Mouse (Mus musculus) urinary bladder, postnatal 4 days (tissue): ENCODE results near the gene Elavl3.

Experiments
- DNase-seq, 2 experiments: peaks; one replicate each; pipeline ENCODE4 v3.0.0; 2021 to 2022; ENCODE audit warnings: low spot score in 2 of 2

Gene Elavl3

DNA sequence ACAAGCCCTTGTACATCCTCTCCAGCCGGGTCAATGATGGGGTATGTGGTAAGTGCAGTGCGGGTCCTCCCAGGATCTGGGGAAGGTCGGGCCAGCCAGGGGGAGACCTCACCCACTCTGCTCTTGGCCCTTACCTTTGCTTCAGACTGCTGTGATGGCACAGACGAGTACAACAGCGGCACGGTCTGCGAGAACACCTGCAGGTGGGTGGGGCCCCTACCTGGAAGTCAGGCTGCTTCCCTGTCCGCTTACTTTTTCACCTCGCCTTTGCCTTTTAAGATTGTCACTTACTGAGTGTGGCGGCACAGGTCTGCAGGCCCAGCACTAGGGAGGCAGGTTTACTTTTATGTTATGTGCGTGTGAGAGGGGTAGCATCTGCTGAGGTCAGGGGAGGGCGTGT, 47.3 kb downstream of the Elavl3 start:
- DNase-seq, result no peak

DNA sequence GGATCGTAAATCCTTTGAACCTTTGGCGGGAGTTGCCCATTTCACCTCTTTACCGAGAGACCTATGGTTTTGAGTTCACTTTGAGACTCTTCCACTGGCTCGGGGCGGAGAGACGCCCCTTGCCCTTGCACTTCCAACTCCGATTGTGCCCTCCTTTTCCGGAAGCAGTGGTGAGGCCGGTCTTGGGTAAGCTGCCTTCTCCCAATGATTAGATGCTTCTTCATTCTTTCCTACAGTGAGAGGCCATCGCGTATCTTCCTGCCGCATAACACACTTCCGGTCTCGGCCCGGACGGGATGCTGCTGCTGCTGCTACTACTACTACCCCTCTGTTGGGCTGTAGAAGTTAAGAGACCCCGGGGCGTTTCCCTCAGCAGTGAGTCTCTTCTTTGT, 48.7 kb downstream of the Elavl3 start:
- DNase-seq, result peak in 1 of 2 experiments; percentile 34

DNA sequence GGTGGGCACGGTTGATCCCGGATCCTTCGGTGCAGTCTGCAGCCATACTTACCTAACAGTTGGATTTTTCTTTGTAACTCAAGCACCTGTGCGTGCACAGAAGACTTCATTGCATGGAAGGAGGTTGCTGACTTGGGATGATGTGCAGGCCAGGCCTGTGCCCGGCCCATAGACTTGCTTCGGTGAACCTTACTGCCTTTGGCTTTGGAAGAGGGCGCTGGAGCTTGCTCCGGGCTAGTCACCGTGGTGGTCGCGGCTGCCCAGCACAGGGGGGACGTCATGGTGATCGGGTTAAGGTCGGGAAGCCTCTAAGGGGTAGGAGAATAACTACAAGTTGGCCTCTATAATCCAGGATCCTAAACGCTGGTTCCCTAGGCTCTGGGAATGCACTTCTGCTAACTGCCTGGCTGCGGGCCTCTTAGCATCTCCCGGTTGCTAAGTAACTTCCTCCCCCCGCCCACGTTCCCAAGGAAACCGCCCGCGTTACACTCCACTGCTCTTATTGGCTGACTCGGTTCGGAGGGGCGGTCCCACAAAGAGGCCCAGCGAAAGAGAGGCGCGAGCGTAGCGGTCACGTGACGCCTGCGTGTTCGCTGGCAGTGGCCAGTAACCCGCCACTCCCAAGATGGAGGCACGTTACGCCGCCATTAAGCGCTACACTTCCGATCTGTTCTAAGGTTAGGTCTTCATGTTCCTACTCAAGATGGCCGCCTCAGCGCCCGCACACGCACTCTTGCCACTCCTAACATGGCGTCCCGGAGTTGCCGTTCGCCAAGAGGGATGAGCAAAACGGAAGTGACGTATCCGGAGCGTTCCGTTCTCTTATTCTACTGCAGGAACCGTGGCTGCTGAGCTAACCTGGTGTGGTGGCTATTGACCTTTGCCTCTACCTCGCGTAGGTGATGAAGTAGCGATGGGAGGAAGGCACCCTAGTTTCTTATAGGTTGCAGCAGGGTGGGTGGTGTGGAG, 49.3 kb downstream of the Elavl3 start, which contains the start of the genes Ccdc151 and Prkcsh:
TSS of gene Ccdc151 (minus strand) at position 441 of the 969 bp plus-strand sequence.
TSS of gene Prkcsh (plus strand) at position 613 of the 969 bp plus-strand sequence.
- DNase-seq, result peak; percentile 99

DNA sequence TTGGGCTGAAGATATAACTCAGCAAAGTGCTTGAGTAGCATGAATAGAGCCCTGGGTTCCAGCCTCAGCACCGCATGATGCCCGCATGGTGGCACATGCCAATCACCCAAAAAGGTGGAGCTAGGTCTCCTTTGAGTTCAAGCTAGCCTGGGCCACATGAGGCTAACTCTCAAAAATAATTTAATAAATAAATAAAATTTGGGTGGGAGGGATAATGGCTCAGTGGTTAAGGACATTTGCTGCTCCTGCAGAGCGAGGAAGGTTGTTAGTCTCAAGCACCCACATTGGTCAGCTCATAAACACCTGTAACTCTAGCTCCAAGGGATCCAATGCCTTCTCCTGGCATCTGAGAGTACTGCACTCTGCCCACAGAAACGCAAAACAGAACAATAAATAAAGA, 50.2 kb downstream of the Elavl3 start:
- no peak for DNase-seq

DNA sequence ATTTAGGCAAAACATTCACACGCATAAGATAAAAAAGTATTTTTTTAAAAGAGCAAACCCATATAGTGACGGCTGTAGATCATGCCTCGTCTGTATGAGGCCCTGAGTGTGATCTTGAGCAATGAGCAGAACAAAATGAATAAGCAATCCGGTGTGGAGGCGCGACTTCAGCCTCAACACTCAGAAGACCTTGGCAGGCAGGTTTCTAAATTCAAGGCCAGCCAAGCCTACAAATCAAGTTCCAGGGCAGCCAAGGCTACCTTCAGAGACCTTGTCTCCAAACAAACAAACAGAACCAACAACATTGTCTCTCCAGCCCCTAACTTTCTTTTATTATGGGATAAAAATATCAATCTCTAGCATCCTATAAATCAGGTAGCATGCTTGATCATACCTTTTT, 51.5 kb downstream of the Elavl3 start:
- DNase-seq, result no peak

DNA sequence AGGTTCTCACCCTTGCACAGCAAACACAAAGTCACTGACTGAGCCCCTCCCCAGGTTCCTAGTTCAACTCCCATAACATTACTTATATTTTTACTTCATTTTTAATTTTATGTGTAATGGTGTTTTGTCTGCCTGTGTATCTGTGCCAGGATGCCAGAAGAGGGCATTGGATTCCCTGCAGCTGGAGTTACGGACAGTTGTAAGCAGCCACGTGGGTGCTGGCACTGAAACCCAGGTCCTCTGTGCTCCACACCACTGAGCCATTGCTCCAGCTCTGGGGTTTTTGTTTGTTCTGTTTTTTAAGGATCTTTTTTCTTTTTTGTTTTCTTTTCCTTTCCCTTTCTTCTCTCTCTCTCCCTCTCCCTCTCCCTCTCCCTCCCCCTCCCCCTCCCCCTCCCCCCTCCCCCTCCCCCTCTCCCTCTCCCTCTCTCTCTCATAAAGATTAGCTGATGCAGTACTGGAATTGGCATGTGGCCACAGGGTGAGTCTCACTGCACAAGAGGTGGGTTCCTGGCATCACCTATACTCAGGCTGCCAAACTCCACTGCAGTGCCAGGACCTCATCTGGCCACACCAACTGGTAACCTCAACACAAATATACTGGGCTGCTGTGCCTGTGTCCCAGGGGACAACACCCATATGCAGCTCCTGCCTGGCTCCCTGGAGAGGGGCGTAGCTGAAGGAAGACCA, 55.5 kb downstream of the Elavl3 start:
- no peak for DNase-seq

DNA sequence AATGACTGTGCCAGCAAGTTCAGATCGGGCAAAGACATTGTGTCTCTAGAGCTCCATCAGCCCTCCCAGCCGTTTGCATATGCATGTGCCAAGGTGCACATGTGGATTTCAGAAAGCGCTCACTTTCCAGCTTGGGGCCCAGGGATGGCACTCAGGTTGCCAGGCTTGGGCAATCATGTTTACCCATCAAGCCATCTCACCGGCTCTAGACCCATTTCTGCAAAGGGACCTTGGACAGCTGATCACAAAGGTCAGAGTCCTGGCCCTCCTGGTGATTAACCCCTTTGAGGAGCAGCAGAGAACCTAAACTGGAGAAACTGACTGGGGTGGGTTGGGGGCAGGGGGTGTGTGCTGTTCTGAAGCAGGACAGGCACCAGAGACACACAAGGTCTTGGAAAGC, 59.6 kb downstream of the Elavl3 start:
- no peak for DNase-seq

DNA sequence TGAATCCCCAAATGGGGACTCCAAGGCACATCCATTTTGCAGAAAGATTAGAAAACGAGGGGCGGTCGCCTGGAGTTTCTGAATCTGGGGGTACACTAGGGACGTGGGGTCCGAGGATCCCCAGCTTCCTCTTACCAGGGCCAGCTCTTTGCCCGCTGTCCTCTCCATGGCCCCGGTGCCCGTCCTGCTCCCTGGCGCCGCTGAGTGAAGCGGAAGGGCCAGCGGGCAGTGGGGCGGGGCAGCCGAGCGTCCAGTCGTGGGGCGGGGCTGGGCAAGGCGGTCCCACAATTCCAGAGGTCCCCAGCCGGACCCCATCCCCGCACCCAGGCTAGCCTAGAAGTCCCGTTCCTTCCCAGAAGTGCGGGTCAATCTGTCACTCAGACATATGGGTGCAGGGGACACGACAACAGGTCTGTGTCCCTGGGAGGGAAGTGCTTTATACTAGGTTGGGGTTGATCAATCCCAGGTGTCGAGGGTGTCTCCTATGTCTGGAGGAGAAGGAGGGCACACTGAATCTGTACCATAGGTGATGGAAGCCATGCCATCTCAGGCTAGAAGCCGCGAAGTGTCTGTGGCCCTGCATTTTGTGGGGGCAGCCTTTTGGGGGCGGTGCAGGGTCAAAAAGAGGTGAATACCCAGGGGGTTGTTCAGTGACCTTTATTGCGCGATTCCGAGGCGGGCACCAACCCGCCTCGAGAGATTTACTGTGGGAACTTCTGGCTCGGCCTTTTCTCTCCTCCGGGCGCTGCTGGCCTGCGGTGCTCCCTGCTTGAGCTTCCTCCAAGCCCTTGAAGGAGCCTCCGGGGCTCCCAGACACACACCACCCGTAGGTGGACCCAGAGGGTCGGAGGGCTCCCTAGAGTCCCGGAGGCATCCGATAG, 62.4 kb downstream of the Elavl3 start, which contains the start of gene Rgl3:
TSS of gene Rgl3 (minus strand) at position 217 of the 881 bp plus-strand sequence.
- DNase-seq, result no peak

DNA sequence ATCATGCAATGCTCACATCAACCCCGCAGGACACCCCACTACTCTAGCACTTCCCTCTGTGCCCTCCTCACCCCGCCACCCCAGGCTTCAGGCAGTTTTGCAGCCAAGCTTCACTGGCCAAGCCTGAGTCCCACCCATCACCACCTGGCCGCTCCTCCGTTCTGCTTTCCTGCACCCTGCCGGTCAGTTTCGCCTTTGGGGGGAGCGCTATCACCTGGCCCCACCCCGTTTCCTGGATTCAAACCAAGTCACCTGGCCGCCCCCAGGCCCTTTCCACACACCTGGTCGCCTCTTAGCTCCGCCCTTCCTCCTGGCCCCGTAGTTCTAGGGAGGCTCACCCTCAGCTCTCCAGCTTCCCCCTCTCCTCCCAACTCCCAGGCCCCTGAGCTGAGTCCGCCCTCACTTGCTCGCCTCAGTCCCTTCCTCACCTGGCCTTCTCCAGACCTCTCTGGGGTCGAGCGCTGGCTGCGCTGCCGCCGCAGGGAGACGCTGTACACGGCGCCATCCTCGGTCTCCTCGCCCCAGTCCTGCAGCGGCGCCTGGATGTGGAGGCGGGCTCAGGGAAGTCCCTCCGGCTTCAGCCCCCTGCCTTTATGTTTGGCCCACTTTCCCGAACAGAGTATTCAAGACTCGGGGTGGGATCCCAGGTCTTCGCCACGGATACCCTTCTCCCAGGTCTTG, 63.3 kb downstream of the Elavl3 start:
- DNase-seq, result no peak

DNA sequence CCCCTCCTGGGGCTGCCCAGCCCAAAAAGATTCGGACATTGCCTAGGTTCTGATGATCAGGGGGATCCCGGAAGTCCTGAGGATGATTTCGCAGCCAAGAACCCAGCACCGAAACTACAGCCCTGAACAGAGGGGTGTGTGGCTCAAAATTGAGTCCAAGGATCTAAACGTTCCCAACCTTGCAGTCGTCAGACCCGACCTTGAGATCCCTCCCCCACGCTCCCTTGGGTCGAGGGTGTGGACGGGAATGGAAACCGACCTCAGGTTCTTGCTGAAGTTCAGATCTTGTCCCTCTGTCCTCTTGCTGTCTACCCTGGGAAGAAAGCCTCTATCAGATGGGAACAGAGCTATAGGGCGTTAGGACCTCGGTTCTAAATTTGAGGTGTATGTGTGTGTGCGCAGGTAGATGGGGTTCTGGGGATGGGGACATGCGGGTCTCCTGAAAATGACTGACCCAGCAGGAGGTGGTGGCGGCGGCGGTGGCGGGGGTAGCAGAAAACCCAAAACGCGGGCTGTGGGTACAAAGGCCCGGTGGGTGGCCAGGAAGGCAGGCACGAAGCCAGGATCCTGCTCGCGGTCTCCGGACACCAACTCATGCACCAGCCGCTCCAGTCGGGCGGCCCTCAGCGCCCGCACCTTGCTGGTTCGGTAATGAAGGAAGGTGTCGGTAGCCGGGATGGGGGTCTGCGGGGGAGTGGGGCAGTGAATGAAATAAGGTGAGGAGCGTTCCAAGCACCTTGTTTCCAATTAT, 64.1 kb downstream of the Elavl3 start:
- no peak for DNase-seq

DNA sequence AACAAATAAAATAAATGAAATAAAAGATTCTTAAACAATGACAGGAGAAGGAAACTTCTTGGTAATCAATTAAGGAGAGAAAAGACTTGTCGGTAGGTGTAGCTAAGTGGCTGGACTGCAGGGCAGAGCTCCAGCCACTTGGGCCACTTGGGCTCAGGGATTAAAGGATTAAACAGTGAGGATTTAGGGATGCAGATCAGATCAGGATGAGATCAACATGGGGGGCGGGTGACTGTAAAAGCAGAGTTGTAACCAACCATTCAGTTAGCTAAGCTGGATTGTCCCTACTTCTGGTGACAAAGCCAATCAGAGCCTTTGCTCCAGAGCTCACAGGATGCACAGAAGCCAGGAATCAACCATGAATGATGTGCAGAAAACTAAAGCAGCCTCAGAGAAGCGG, 67.9 kb downstream of the Elavl3 start:
- no peak for DNase-seq

DNA sequence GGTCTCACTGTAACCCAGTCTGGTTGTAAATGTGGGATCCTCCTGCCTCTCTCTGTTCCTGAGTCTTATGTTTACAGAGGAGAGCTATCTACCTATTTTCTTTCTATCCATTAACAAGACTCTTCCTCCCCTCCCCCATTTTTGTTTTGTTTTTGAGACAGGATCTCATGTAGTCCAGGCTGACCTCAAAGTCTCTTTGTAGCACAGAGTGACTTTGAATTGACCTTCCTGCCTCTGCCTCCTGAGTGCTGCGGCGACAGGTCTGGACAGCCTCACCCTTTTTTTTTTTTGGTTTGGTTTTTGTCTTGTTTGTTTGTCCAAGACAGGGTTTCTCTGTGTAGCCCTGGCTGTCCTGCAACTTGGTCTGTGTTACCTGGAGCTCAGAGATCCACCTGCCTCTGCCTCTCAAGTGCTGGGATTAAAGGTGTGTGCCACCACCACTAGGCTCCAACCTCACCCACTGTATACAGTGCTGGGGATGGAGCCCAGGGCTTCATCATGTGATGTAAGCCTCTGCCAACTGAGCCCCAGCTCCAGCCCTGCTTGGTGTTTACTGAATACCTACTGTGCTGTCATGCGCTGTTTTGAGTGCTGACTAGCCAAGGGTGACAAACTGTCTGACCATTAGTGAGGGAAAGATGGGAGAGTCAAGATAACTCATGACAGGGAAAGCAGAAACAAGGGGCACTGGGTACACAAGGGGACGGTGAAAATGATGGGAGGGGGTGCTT, 73.3 kb downstream of the Elavl3 start:
- no peak for DNase-seq

DNA sequence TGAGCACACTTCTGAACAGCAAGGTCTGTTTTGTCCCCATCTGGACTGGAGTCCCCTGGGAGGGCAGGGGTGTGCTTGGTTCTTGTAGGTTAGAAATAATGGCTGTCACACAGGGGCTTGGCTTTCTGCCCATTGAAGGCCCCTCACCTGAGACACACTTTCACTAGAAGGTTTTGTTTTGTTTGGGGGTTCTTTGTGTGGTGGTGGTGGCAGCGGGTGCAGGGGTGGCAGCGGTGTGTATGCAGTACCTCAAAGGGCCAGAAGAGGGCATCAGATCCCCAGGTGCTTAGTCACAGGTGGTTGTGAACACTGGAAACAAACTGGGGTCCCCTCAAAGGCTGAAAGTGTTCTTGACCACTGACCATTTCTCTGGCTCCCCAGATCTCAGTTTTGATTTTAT, 73.9 kb downstream of the Elavl3 start:
- DNase-seq, result no peak

DNA sequence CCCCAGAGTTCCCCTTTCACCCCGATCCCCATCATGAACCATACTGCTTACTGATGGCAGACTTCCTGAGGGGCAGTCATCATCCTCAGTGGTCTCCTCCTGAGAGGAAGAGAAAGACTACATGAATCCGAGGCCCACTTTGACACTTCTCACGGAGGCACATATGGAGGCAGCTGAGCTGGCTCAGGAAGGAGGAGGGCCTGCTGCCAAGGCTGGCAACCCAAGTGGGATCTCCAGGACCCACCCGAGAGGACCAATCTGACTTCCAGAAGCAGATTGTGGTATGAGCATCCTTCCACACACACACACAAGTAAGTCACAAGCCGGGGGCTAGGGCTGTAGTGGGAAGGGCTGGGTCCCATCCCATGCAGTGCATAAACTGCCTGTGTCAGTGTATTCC, 74.5 kb downstream of the Elavl3 start:
- DNase-seq, result no peak

DNA sequence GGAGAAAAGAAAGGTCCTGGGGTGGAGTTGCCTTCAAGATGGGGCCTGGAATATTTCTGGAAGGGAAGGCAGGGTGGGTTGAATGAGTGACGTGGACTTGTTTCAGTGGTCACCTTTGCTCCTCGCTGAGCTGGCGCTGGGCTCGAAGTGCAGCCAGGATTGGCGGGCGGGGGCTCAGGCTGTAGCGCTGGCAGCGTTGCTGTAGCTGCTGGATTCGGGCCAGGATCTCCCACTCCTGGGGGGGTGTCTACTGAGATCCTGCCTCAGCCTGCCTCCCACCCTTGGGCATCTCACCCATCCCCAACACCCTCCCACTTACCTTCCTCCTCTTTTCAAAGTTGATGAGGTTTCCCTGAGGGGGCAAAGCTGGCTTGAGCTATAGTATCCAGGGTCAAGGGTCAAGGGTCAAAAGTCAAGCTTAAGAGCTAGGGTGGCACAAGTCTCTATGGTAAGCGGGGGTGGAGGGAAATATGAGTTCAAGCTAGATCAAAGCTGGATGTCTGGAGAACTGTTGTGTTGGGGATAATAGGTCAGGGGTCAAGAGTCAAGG, 75.1 kb downstream of the Elavl3 start:
- no peak for DNase-seq

DNA sequence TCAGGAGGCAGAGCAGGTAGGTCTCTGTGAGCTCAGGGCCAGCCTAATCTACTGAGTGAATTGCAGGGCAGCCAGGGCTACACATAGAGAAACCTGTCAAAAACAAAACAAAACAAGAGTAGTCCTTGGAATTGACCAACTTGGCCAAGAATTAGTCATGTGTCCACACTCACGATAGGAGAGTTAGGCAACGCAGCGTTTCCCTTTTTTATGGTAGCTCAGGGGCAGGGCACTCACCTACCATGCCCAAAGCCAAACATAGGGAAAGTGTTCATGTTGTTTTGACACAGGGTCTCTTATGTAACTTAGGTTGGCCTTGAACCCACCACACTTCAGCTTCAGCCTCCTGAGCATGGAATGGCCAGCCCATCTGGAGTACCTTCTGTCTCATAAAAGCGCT, 82.5 kb downstream of the Elavl3 start:
- DNase-seq, result no peak

DNA sequence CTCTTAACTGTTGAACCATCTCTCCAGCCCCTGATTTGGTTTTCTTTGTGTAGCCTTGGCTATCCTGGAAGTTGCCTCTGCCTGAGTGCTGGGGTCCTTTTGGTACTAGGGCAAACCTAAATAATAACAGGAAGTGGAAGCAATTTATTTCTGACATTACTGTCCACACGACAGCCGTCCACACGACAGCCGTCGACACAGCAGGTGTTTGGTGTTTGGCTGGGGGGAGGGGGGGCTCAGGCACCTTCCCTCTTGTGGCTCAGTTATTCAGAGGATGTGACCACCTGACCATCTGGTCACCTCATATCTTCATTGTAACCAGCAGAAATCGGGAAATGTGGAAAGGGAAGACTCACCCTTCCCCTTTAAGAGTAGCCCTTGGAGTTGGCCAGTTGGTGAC, 82.9 kb downstream of the Elavl3 start:
- DNase-seq, result no peak
